Mouse (Mus musculus) limb, embryonic 14.5 days (tissue): ENCODE results near the gene Dctn1. TPM values are rescaled to one million over a fixed set of nuclear protein-coding genes. Genes with fewer than 3 reads are reported as not detected.

ENCODE experiments used
- ATAC-seq: fragments of 200-750 bp; cut with Nextera tagmentation; 2 replicates; pipeline ENCODE4 v1.8.0; 2017; ENCODE audit warnings: low read depth, moderate number of reproducible peaks, moderate TSS enrichment; ENCODE audit not compliant: low FRiP score
- DNase-seq: peaks from one replicate; pipeline ENCODE4 v3.0.0-alpha.2; 2015; ENCODE audit warnings: low spot score
- H3K27ac ChIP-seq: fragments of 300-500 bp; sonication (generic); replicated peaks from 2 replicates; pipeline ENCODE4 v1.5.1; 2014; ENCODE audit warnings: low read depth, mild to moderate bottlenecking, low read length, moderate library complexity, mixed read lengths
- H3K27me3 ChIP-seq: fragments of 300-500 bp; sonication (generic); 2 replicates; pipeline ENCODE4 v1.6.1; 2014; ENCODE audit warnings: low read length, mixed read lengths; ENCODE audit not compliant: control insufficient read depth, insufficient read depth
- H3K36me3 ChIP-seq: fragments of 300-500 bp; sonication (generic); 2 replicates; pipeline ENCODE4 v1.6.1; 2014; ENCODE audit warnings: mild to moderate bottlenecking, low read length, moderate library complexity, mixed read lengths; ENCODE audit not compliant: control insufficient read depth, insufficient read depth
- H3K4me1 ChIP-seq: fragments of 300-500 bp; sonication (generic); 2 replicates; pipeline ENCODE4 v1.6.1; 2014; ENCODE audit warnings: antibody characterized with exemption, low read length, mixed read lengths; ENCODE audit not compliant: control insufficient read depth, insufficient read depth
- H3K4me2 ChIP-seq: fragments of 300-500 bp; sonication (generic); replicated peaks from 2 replicates; pipeline ENCODE4 v1.6.1; 2014; ENCODE audit warnings: low read depth, mild to moderate bottlenecking, low read length, moderate library complexity; ENCODE audit not compliant: severe bottlenecking
- H3K4me3 ChIP-seq: fragments of 300-500 bp; sonication (generic); replicated peaks from 2 replicates; pipeline ENCODE4 v1.5.1; 2014; ENCODE audit warnings: low read length
- H3K9ac ChIP-seq: fragments of 300-500 bp; sonication (generic); 2 replicates; pipeline ENCODE4 v1.6.1; 2014; ENCODE audit warnings: mild to moderate bottlenecking, low read depth, low read length, moderate library complexity; ENCODE audit not compliant: severe bottlenecking
- H3K9me3 ChIP-seq: fragments of 300-500 bp; sonication (generic); 2 replicates; pipeline ENCODE4 v1.6.1; 2016; ENCODE audit warnings: low read length; ENCODE audit not compliant: control insufficient read depth
- POLR2A ChIP-seq: fragments of 200-500 bp; IDR thresholded peaks from 2 replicates; pipeline ENCODE4 v1.8.0; 2012; ENCODE audit warnings: inconsistent platforms, mild to moderate bottlenecking, moderate library complexity, borderline replicate concordance; ENCODE audit not compliant: insufficient read depth, insufficient read length; ENCODE audit errors: extremely low read depth
- WGBS: fragments of 180-500 bp; shearing (Covaris S2); extraction: QIAGEN DNeasy Blood & Tissue Kit; methylation state at CpG from one replicate; pipeline ENCODE4 v1.1.7; 2014; 5-methylcytosine and 5-hydroxymethylcytosine counted together
- polyA plus RNA-seq, 2 experiments: library from polyadenylated mRNA; depleted of rRNA in 1 of 2; stranded (reverse) in 1 of 2; unstranded in 1 of 2; fragments of >200 nt; fragmentation: Nextera tagmentation in 1 of 2; extraction: Ambion mirVana in 1 of 2; gene quantifications; 2 replicates each; pipeline versions ENCODE4 v1.2.1 to v1.2.3; 2012 to 2014

Dctn1 gene
- polyA plus RNA-seq, 2 experiments: 82.0 to 128 TPM

- no peaks in the 10 kb centered on the region for H3K27me3 ChIP-seq
- H3K4me1 ChIP-seq: no peaks in the 10 kb centered on the region
- no peaks in the 10 kb centered on the region for H3K9me3 ChIP-seq
- ATAC-seq: no peak
- H3K27ac ChIP-seq: no peak overlapping the region
- DNase-seq: no peak
- peaks cover 82% of the 10 kb centered on the region for H3K36me3 ChIP-seq
- H3K4me2 ChIP-seq: no peak overlapping the region
- H3K4me3 ChIP-seq: no peak overlapping the region
- TF ChIP-seq POLR2A: no peak
- no peak overlapping the region for H3K9ac ChIP-seq
- WGBS: 41% methylated on average over 15 of the region's 15 CpGs
Measured at GRCm38 (mm10) chr6:83197345-83198004, 31.8 kb downstream of the Dctn1 start.

- Histone ChIP-seq H3K27ac (no peak overlapping the region), H3K9ac (no peak overlapping the region), H3K36me3 (peaks cover 24% of the 10 kb centered on the region), H3K27me3 (no peaks in the 10 kb centered on the region), H3K4me3 (no peak overlapping the region), H3K4me1 (no peaks in the 10 kb centered on the region), H3K9me3 (no peaks in the 10 kb centered on the region), H3K4me2 (no peak overlapping the region)
- DNase-seq: no peak
- no peak for TF ChIP-seq POLR2A
- whole genome bisulfite sequencing: 89% methylated on average over 4 of the region's 4 CpGs
- ATAC-seq: no peak
Measured at GRCm38 (mm10) chr6:83203320-83203719, 37.6 kb downstream of the Dctn1 start.

GRCm38 (mm10) chr6:83205851-83206250, 40.1 kb downstream of the Dctn1 start:
- DNase-seq (no peak), ATAC-seq (no peak)
- no peaks in the 10 kb centered on the region for H3K9me3 ChIP-seq
- no peaks in the 10 kb centered on the region for H3K27me3 ChIP-seq
- no peak overlapping the region for H3K4me3 ChIP-seq
- H3K27ac ChIP-seq: no peak overlapping the region
- no peak overlapping the region for H3K4me2 ChIP-seq
- no peak for TF ChIP-seq POLR2A
- H3K9ac ChIP-seq: no peak overlapping the region
- H3K4me1 ChIP-seq: peaks cover 3% of the 10 kb centered on the region; the same call in 1 of the 2 replicates
- H3K36me3 ChIP-seq: 0 out of 2 replicates have a peak, but pooled peaks cover 3% of the 10 kb centered on the region
- 92% methylated on average over 3 of the region's 3 CpGs for WGBS

GRCm38 (mm10) chr6:83206321-83206720, 40.6 kb downstream of the Dctn1 start:
- no peak for ATAC-seq
- H3K9me3 ChIP-seq: no peaks in the 10 kb centered on the region
- H3K27me3 ChIP-seq: no peaks in the 10 kb centered on the region
- TF ChIP-seq POLR2A: no peak
- no peak overlapping the region for H3K4me3 ChIP-seq
- H3K27ac ChIP-seq: no peak overlapping the region
- H3K9ac ChIP-seq: no peak overlapping the region
- H3K4me1 ChIP-seq: peaks cover 3% of the 10 kb centered on the region; the same call in 1 of the 2 replicates
- H3K36me3 ChIP-seq: no peaks in the 10 kb centered on the region
- WGBS: 80% methylated on average over 11 of the region's 11 CpGs
- no peak overlapping the region for H3K4me2 ChIP-seq
- no peak for DNase-seq

- no peak for DNase-seq
- ATAC-seq: no peak
- no peak overlapping the region for H3K4me3 ChIP-seq
- no peak for TF ChIP-seq POLR2A
- H3K9ac ChIP-seq: no peak overlapping the region
- no peaks in the 10 kb centered on the region for H3K9me3 ChIP-seq
- no peaks in the 10 kb centered on the region for H3K36me3 ChIP-seq
- no peak overlapping the region for H3K27ac ChIP-seq
- H3K4me2 ChIP-seq: no peak overlapping the region
- H3K27me3 ChIP-seq: no peaks in the 10 kb centered on the region
- H3K4me1 ChIP-seq: peaks cover 3% of the 10 kb centered on the region; the same call in 1 of the 2 replicates
- 72% methylated on average over 9 of the region's 9 CpGs for WGBS
Measured at GRCm38 (mm10) chr6:83207361-83208049, 41.8 kb downstream of the Dctn1 start.
